Mouse (Mus musculus) pancreas, adult 10 weeks (tissue): ENCODE results near the gene Usp17lb. TPM values are rescaled to one million over a fixed set of nuclear protein-coding genes. Genes with fewer than 3 reads are reported as not detected.

Experiments
- polyA plus RNA-seq: library from polyadenylated mRNA; stranded (reverse); fragments of 350-450 nt; fragmentation: Illumina TruSeq; extraction: RNeasy Lipid Tissue Mini Kit (QIAGEN cat#74804); gene quantifications from one replicate; pipeline ENCODE4 v1.2.3, GENCODE M21; 2015; ENCODE audit warnings: low read depth, low replicate concordance; ENCODE audit not compliant: insufficient read depth

Usp17lb gene
- not detected for polyA plus RNA-seq

DNA sequence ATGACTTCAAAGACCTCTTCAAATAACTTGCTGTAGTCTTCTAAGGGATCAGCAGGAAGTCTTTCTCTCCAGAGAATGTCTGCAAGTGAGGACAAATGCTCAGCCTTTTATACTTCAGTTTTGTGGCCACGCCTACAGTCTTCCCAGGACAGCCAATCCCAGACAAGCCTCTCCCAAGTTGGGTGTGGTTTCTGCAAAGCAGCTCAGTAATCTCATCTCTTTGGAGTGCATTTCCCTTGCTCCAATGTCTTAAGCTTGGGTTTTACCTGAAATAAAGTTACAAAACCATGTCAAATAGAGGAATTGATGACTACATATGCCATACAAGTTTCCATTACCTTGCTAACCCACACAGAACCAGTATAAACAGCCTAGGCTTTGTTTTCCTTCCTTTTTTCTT lies at the start of gene Usp17lb:
Usp17lb (minus strand) TSS at position 101 of the 400 bp plus-strand sequence.

DNA sequence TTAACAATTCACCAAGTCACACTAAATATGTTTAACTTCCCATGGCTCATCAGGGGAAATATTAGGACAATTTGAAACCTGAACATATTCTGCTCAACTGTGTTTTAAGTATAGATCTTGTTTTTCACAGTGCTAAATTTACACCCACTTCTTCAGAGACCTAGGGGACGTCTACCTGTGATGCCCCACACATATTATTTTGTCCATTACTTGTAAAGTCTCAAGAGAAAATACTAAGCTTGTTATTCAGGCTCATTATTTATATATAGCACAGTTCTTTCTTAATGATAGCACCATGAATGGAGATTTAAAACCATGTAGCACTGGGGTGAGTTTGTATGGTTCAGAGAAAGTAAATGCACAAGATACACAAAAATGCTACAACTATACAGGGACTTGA lies 35.3 kb upstream of the Usp17lb start, which contains the start of gene Olfr665:
Olfr665 (plus strand) TSS at position 301 of the 400 bp plus-strand sequence.

DNA sequence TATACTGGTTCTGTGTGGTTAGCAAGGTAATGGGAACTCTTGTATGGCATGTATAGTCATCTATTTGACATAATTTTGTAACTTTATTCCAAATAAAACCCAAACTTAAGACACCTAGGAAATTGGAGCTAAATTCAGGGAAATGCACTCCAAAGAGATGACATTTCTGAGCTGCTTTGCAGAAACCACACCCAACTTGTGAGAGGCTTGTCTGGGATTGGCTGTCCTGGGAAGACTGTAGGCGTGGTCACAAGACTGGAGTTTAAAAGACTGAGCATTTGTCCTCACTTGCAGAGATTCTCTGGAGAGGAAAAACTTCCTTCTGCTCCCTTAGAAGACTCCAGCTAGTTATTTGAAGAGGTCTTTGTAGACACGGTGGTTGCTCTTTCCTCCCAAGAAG lies 14.3 kb upstream of the Usp17lb start, which contains the start of gene Usp17la:
Usp17la (plus strand) TSS at position 301 of the 400 bp plus-strand sequence.

Other genes starting within 250 kb of the Usp17lb start
- gene Olfr655, start 240.8 kb downstream of the Usp17lb start, polyA plus RNA-seq, result not detected
- gene Olfr656, start 228.6 kb downstream of the Usp17lb start, polyA plus RNA-seq, result not detected
- gene Olfr657, start 217.8 kb downstream of the Usp17lb start, polyA plus RNA-seq, result not detected
- not detected for gene Olfr658, start 195.3 kb downstream of the Usp17lb start, polyA plus RNA-seq
- gene Olfr659, start 175.8 kb downstream of the Usp17lb start, polyA plus RNA-seq, result not detected
- gene Olfr661, start 156.1 kb downstream of the Usp17lb start, polyA plus RNA-seq, result not detected
- gene Usp17le, start 65.1 kb downstream of the Usp17lb start, polyA plus RNA-seq, result not detected
- not detected for gene Usp17la, start 14.4 kb upstream of the Usp17lb start, polyA plus RNA-seq
- not detected for gene Olfr665, start 35.4 kb upstream of the Usp17lb start, polyA plus RNA-seq
- not detected for gene Olfr666, start 53.3 kb upstream of the Usp17lb start, polyA plus RNA-seq
- not detected for gene Olfr667, start 78.9 kb upstream of the Usp17lb start, polyA plus RNA-seq
- gene Olfr668, start 85.5 kb upstream of the Usp17lb start, polyA plus RNA-seq, result not detected
- gene Olfr669, start 91.6 kb upstream of the Usp17lb start, polyA plus RNA-seq, result not detected
- gene Olfr670, start 120.0 kb upstream of the Usp17lb start, polyA plus RNA-seq, result not detected
- not detected for gene Olfr671, start 136.5 kb upstream of the Usp17lb start, polyA plus RNA-seq
- not detected for gene Olfr672, start 159.4 kb upstream of the Usp17lb start, polyA plus RNA-seq
- not detected for gene Olfr675, start 185.9 kb upstream of the Usp17lb start, polyA plus RNA-seq
- gene Olfr676, start 190.1 kb upstream of the Usp17lb start, polyA plus RNA-seq, result not detected
- gene Olfr677, start 208.8 kb upstream of the Usp17lb start, polyA plus RNA-seq, result not detected
- not detected for gene Olfr678, start 221.9 kb upstream of the Usp17lb start, polyA plus RNA-seq
- not detected for gene Olfr679, start 238.6 kb upstream of the Usp17lb start, polyA plus RNA-seq